Mouse (Mus musculus): ENCODE data around the gene Slc41a3.
A peak's percentile ranks its signal among the peaks of the same experiment; 100 is the strongest.

Slc41a3 gene

GRCm38 (mm10) chr6:90604533-90605297 is at the start of gene Slc41a3:
TSS of gene Slc41a3 (plus strand) at chr6:90604725.
- DNase-seq (ENCODE audit: low read depth) = peak; percentile 98

GRCm38 (mm10) chr6:90556534-90557058 is 47.9 kb upstream of the Slc41a3 start:
- no peak for DNase-seq (ENCODE audit: low read depth)

- no peak for DNase-seq (ENCODE audit: low read depth)
Observed at GRCm38 (mm10) chr6:90557077-90557476, 47.4 kb upstream of the Slc41a3 start.

- no peak for DNase-seq (ENCODE audit: low read depth)
Observed at GRCm38 (mm10) chr6:90557829-90558693, 46.5 kb upstream of the Slc41a3 start.

GRCm38 (mm10) chr6:90560390-90561058 is 44.0 kb upstream of the Slc41a3 start:
- peak; percentile 53 for DNase-seq (ENCODE audit: low read depth)

GRCm38 (mm10) chr6:90561234-90561781 is 43.2 kb upstream of the Slc41a3 start:
- DNase-seq (ENCODE audit: low read depth) = peak; percentile 48

GRCm38 (mm10) chr6:90564240-90564639 is 40.3 kb upstream of the Slc41a3 start:
- no peak for DNase-seq (ENCODE audit: low read depth)

- peak; percentile 50 for DNase-seq (ENCODE audit: low read depth)
Observed at GRCm38 (mm10) chr6:90565357-90566215, 38.9 kb upstream of the Slc41a3 start.

GRCm38 (mm10) chr6:90567486-90567885 is 37.0 kb upstream of the Slc41a3 start:
- no peak for DNase-seq (ENCODE audit: low read depth)

GRCm38 (mm10) chr6:90567928-90568327 is 36.6 kb upstream of the Slc41a3 start:
- no peak for DNase-seq (ENCODE audit: low read depth)

GRCm38 (mm10) chr6:90568721-90569120 is 35.8 kb upstream of the Slc41a3 start:
- no peak for DNase-seq (ENCODE audit: low read depth)

- DNase-seq (ENCODE audit: low read depth) = no peak
Observed at GRCm38 (mm10) chr6:90569736-90570383, 34.7 kb upstream of the Slc41a3 start.

GRCm38 (mm10) chr6:90570392-90570791 is 34.1 kb upstream of the Slc41a3 start:
- no peak for DNase-seq (ENCODE audit: low read depth)

GRCm38 (mm10) chr6:90575261-90575715 is 29.2 kb upstream of the Slc41a3 start:
- peak; percentile 92 for DNase-seq (ENCODE audit: low read depth)

- DNase-seq (ENCODE audit: low read depth) = no peak
Observed at GRCm38 (mm10) chr6:90578174-90578573, 26.4 kb upstream of the Slc41a3 start.

- no peak for DNase-seq (ENCODE audit: low read depth)
Observed at GRCm38 (mm10) chr6:90582331-90582730, 22.2 kb upstream of the Slc41a3 start.

- peak; percentile 83 for DNase-seq (ENCODE audit: low read depth)
Observed at GRCm38 (mm10) chr6:90588113-90588512, 16.4 kb upstream of the Slc41a3 start.

- DNase-seq (ENCODE audit: low read depth) = no peak
Observed at GRCm38 (mm10) chr6:90590707-90591106, 13.8 kb upstream of the Slc41a3 start.

- DNase-seq (ENCODE audit: low read depth) = no peak
Observed at GRCm38 (mm10) chr6:90594972-90595371, 9.6 kb upstream of the Slc41a3 start.

GRCm38 (mm10) chr6:90597060-90597459 is 7.5 kb upstream of the Slc41a3 start:
- DNase-seq (ENCODE audit: low read depth) = no peak
